Mouse (Mus musculus) thymus, adult 2 months (tissue): ENCODE measurements around the gene Gm5134. TPM values are rescaled to one million over a fixed set of nuclear protein-coding genes. Genes with fewer than 3 reads are reported as not detected.

ENCODE experiments used
- DNase-seq: peaks from one replicate; pipeline ENCODE4 v3.0.0; 2021
- H3K27ac ChIP-seq: fragments of 200-500 bp; 2 replicates; pipeline ENCODE4 v1.5.1; 2012; ENCODE audit warnings: low read length, control low read depth; ENCODE audit not compliant: control insufficient read depth, insufficient read depth
- H3K27me3 ChIP-seq: fragments of 200-500 bp; 2 replicates; pipeline ENCODE4 v1.6.1; 2012; ENCODE audit warnings: mild to moderate bottlenecking, low read length, moderate library complexity, mixed read lengths; ENCODE audit not compliant: control insufficient read depth, insufficient read depth
- H3K36me3 ChIP-seq: fragments of 200-500 bp; 2 replicates; pipeline ENCODE4 v1.6.1; 2012; ENCODE audit warnings: mild to moderate bottlenecking, low read length, moderate library complexity; ENCODE audit not compliant: control insufficient read depth, insufficient read depth
- H3K4me1 ChIP-seq: fragments of 200-500 bp; replicated peaks from 2 replicates; pipeline ENCODE4 v1.6.1; 2012; ENCODE audit warnings: low read length; ENCODE audit not compliant: control insufficient read depth, insufficient read depth
- H3K4me3 ChIP-seq: fragments of 200-500 bp; 2 replicates; pipeline ENCODE4 v1.5.1; 2012; ENCODE audit warnings: mild to moderate bottlenecking, low read length, control low read depth, moderate library complexity; ENCODE audit not compliant: control insufficient read depth, insufficient read depth
- CTCF ChIP-seq: fragments of 200-500 bp; IDR thresholded peaks from 2 replicates; pipeline ENCODE4 v1.5.1; 2012; ENCODE audit warnings: mild to moderate bottlenecking, control low read depth, low read length, moderate library complexity, borderline replicate concordance; ENCODE audit not compliant: control insufficient read depth, poor library complexity, insufficient read depth; ENCODE audit errors: extremely low read depth
- POLR2A ChIP-seq: fragments of 200-500 bp; IDR thresholded peaks from 2 replicates; pipeline ENCODE4 v1.6.1; 2012; ENCODE audit warnings: mild to moderate bottlenecking, low read length, control low read depth, moderate library complexity; ENCODE audit not compliant: control insufficient read depth, poor library complexity, insufficient read depth; ENCODE audit errors: extremely low read depth
- WGBS: fragments of 180-500 bp; shearing (Covaris S2); methylation state at CpG from one replicate; pipeline ENCODE4 v1.1.7; 2018; 5-methylcytosine and 5-hydroxymethylcytosine counted together
- polyA plus RNA-seq: library from polyadenylated mRNA; depleted of rRNA; stranded (reverse); fragments of >200 nt; gene quantifications from 2 replicates; pipeline ENCODE4 v1.2.3, GENCODE M21; 2012

Gm5134 gene
- polyA plus RNA-seq, 1 experiment = 4.0 TPM

DNA sequence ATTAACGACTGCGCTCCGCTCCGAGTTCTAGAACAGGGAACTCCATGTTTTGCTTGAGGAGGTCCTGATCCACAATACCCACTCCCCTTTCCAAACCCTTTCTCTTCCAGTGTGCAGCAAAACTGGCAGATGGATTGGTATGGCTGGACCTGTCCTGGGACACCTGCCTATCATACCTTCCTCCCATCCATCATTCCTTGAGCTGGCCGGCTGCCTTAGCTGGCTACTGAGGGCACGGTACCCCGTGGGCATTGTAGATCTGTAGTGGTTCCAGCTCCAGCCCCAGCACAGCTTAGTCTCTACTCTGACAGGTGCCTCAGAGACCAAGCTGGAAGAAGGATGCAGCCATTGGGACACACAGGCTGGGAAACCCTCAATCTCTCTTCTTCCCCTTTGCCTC is 23.0 kb upstream of the Gm5134 start:
- TF ChIP-seq CTCF (no peak), POLR2A (no peak)
- 59% methylated on average over 7 of the region's 7 CpGs for WGBS
- peaks cover 18% of the 10 kb centered on the region for H3K4me1 ChIP-seq
- H3K36me3 ChIP-seq = no peaks in the 10 kb centered on the region
- no peak overlapping the region for H3K27ac ChIP-seq
- no peak overlapping the region for H3K4me3 ChIP-seq
- H3K27me3 ChIP-seq = peaks cover 4% of the 10 kb centered on the region; the same call in 1 of the 2 replicates
- no peak for DNase-seq

DNA sequence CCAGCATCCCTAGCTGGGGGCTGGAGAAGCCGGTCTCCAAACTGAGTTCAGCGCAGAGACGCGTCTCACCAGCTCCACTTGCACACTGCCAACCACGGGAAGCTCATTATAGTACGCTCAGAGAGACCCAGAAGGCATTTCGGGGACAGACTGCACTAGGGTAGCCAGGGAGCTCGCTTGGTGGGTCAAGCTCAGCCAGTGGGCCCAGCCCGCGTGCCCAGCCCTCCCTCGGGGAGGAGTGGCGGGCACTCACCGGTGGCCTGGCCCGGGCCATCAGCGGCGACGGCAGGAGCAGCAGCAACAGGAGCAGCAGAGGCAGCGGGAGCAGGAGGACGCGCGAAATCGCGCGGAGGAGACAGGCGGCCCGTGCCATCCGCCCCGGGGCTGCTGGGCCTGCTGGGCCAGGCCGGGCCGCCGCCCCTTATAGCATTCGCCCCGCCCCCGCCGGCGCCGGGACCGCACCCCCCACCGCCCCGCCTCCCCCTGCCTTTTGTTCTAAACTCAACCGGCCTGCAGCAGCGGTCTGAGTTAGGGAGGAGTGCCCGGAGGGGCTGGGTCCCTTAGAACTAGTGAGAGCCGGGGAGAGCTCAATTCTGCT is 22.1 kb upstream of the Gm5134 start:
- Histone ChIP-seq H3K4me3 (peak overlapping the region; percentile 46), H3K27ac (no peak overlapping the region), H3K36me3 (no peaks in the 10 kb centered on the region), H3K27me3 (peaks cover 4% of the 10 kb centered on the region; the same call in 1 of the 2 replicates), H3K4me1 (peaks cover 17% of the 10 kb centered on the region)
- DNase-seq = peak; percentile 34
- WGBS = 3% methylated on average over 44 of the region's 44 CpGs
- TF ChIP-seq CTCF = no peak
- no peak for TF ChIP-seq POLR2A

DNA sequence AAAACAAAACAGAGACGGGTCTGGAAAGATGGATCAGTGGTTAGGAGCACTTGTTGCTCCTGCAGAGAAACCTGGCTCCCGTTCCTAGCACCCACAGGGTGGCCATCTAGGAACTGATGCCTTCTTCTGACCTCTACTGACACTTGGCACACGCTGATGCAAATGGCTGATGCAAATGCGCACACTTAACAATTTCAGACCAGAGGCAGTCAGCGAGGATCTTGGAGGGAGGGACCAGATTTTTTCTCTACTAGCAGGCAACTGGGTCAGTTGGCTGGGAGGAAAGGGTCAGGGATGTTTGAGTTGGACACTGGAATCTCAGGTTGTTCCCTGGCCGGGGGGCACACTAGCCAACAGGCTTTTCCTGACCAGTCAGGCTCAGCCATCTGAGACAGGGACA is 21.4 kb upstream of the Gm5134 start, which contains the start of gene Chchd10:
TSS of gene Chchd10 (plus strand) at position 240 of the 400 bp plus-strand sequence.
- H3K27ac ChIP-seq = no peak within 1 kb of the TSS
- H3K4me3 ChIP-seq = peak within 1 kb of the TSS; percentile 46
- no peak for TF ChIP-seq CTCF
- TF ChIP-seq POLR2A = no peak
- H3K27me3 ChIP-seq = peaks cover 4% of the 10 kb centered on the region; the same call in 1 of the 2 replicates
- no peak for DNase-seq
- 88% methylated on average over 6 of the region's 6 CpGs for WGBS
- H3K4me1 ChIP-seq = peaks cover 17% of the 10 kb centered on the region
- no peaks in the 10 kb centered on the region for H3K36me3 ChIP-seq

DNA sequence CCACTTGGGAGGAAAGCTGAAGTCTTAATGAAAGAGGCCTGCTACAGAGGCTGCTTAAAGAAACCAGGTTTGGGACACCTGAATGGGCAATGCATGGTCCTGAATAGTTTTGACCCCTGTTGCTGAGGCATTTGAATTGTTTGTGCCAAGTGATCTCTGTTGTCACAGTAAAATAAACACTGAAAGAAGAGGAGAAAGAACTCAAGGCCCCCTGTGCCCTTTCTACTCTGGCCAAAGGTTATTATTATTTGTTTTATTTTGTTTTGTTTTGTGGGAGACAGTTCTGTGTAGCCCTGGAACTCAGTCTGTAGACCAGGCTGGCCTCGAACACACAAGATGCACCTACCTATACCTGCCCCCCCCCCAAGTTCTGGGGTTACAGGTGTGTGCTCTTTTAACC is 19.3 kb upstream of the Gm5134 start:
- Histone ChIP-seq H3K27me3 (peaks cover 4% of the 10 kb centered on the region; the same call in 1 of the 2 replicates), H3K4me1 (peaks cover 17% of the 10 kb centered on the region), H3K27ac (no peak overlapping the region), H3K36me3 (no peaks in the 10 kb centered on the region), H3K4me3 (no peak overlapping the region)
- DNase-seq = no peak
- WGBS = 74% methylated on average over 1 of the region's 1 CpGs
- no peak for TF ChIP-seq CTCF
- no peak for TF ChIP-seq POLR2A

DNA sequence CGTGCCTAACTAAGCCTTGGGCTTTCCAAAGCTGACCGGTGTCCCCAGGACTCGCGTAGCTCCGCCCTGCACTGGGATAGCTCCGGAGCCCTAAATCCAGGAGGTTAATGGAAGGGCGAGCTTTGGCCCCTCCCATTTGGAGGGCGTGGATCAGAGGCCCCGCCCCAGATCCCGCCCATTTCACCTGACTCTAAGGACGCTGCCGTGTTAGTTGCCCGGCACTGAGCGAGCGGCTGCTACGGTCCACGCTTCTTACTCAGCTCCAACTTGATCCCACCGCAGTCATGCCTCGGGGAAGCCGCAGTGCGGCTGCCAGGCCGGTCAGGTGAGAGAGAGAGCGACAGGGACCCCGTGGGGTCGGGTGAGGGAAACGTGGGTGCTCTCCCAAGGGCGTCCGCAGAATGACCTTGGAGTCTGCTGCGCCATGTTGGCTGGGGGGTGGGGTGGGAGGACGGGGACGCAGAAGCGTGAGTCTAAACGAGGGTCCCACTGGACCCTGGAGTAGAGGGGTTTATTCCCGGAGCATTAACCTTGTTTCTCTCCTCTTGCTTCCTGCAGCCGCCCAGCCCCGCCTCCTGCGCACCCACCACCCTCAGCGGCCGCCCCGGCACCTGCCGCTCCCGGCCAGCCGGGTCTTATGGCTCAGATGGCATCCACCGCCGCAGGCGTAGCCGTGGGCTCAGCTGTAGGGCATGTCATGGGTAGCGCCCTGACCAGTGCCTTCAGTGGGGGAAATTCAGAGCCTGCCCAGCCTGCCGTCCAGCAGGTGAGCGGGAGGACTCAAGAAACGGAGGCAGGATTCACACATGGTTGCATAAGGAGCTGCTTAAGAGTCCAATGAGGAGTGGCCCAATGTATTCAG is 18.4 kb upstream of the Gm5134 start, which contains the start of gene Mmp11:
TSS of gene Mmp11 (minus strand) at position 817 of the 862 bp plus-strand sequence.
- TF ChIP-seq POLR2A (no peak), CTCF (no peak)
- Histone ChIP-seq H3K27ac (no peak within 1 kb of the TSS), H3K4me3 (peak within 1 kb of the TSS; percentile 75), H3K27me3 (peaks cover 2% of the 10 kb centered on the region; the same call in 1 of the 2 replicates), H3K36me3 (no peaks in the 10 kb centered on the region), H3K4me1 (peaks cover 17% of the 10 kb centered on the region)
- 6% methylated on average over 50 of the region's 51 CpGs for WGBS
- peak; percentile 56 for DNase-seq

DNA sequence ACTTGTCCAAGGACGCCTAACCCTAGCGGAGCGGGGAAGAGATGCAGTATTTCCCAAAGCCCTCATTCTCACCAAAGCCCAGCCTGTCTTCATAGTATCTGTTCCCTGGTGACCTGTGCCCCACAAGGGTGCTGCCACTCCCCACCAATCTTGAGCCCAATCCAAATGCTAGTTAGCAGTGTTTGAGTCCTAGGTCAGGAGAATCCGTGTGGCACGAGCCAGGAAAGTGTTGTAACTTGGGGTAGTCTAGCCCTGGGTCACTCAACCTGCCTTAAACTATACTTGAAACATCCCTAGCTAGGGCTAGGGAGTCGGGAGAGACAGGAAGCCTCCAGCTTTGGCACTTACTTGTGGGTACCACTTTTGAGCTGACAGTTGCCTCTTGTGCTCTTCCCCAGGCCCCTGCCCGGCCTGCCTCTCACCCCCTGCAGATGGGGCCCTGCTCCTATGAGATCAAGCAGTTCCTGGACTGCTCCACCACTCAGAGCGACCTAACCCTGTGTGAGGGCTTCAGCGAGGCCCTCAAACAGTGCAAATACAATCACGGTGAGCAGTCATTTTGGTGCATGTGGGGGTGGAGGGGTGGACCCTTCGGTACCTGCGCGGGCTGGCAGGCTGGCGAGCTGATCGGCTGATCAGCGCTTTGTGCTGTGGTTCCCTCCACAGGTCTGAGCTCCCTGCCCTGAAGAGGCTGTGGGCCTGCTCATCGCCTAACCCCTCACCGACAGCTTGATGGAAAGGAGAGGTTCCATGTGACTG is 17.2 kb upstream of the Gm5134 start:
- DNase-seq = no peak
- no peaks in the 10 kb centered on the region for H3K36me3 ChIP-seq
- no peaks in the 10 kb centered on the region; the same call in 1 of the 2 replicates for H3K27me3 ChIP-seq
- WGBS = 93% methylated on average over 18 of the region's 18 CpGs
- H3K27ac ChIP-seq = no peak overlapping the region
- no peak overlapping the region for H3K4me3 ChIP-seq
- peaks cover 13% of the 10 kb centered on the region for H3K4me1 ChIP-seq
- no peak for TF ChIP-seq CTCF
- TF ChIP-seq POLR2A = no peak
